Mouse (Mus musculus) layer of hippocampus, adult 18-20 months (tissue): ENCODE results near the gene Nt5e. TPM values are rescaled to one million over a fixed set of nuclear protein-coding genes. Genes with fewer than 3 reads are reported as not detected.
"Not testable (repeated sequence)": the region's sequence is repeated elsewhere in the genome, so short reads cannot be mapped to it uniquely, and the experiment has no call there.

Experiments used
- DNase-seq, 2 experiments: peaks; one replicate each; pipeline ENCODE4 v3.0.0; 2022; ENCODE audit warnings: low spot score in 2 of 2
- long read RNA-seq: library from polyadenylated mRNA; stranded (forward); transcript quantifications from one replicate; pipeline ENCODE4 v2.0.0, GENCODE M21; 2021
- total RNA-seq, 2 experiments: library from RNA; stranded (reverse); gene quantifications; 2 replicates each; pipeline ENCODE4 v1.2.3; 2021

The Nt5e gene
- total RNA-seq, result 1 to 10 TPM; 2.7 to 3.7 TPM
- long read RNA-seq, result 0 reads

DNA sequence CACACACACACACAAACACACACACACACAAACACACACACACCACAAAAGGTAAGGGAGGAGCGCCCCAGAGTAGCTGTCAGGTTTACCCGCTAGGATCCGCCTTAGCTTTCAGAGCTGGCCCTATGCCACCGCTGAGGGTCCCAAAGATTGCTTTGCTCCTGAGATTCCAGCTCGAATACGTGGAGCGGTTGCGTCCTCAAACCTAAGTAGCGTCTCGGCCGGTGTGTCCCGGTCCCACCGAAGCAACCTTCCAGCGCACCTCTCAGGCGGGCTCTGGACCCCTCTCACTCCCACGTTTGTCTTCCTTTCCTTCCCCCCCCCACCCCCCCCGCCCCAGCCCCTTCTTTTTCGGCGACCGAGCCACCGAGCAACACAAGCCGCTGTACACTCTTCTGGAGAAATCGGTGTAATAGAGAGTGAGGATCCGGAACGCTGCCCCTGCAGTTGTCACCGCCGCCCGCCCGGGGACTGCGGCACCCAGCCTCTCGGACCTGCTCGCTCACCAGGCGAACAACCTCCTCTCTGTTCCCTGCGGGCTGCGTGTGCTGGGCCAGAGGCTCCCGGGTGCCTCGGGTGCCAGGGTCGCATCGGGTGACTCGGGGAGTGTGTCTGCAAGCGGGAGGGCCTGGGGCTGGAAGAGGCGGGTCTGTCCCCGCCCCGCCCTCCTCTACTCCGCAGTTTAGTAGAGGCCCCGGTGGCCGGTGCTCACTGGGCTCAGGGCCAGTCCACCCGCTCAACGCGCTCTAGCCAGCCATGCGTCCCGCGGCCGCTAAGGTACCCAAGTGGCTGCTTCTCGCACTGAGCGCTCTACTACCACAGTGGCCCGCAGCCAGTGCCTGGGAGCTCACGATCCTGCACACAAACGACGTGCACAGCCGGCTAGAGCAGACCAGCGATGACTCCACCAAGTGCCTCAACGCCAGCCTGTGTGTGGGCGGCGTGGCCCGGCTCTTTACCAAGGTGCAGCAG, at the start of gene Nt5e:
Gene Nt5e (plus strand): TSS at position 268 of the 972 bp plus-strand sequence.
- DNase-seq, result peak; percentile 55 to 80

DNA sequence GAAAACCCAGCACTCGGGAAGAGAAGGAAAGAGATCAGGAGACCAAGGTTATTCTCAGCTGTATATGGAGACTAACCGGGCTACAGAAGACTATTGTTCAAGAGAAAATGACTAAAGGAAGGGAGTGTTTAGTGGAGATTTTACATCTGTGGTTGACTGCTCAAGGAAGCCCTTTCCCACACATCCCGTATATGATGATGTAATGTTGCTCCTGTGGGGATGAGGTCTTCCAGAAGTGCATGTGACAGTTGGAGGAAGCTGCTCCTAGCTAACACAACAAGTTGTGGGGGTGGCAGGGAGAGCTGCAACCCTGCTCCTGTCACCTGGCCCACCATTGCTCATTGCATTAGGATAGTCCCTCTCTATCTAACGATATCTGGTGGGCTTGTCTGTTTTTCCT, 49.4 kb upstream of the Nt5e start:
- no peak for DNase-seq

DNA sequence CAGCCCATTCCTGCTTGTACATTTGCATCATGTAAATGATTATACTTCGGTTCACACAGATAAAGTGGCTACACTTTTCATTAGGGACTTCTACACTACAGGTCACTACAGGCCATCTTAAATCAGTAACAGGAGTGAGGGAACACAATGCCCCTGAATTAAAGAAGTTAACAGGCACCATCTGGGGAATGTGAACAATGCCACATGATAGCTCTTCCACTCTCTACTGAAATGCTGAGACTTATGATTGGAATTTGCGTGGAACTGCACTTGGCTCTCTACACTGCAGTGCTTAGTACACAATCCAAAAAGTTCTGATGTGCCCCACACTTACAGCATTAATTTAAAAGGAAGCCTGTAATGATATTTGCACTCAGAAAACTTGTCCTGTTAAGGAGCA, 47.3 kb upstream of the Nt5e start:
- no peak for DNase-seq

DNA sequence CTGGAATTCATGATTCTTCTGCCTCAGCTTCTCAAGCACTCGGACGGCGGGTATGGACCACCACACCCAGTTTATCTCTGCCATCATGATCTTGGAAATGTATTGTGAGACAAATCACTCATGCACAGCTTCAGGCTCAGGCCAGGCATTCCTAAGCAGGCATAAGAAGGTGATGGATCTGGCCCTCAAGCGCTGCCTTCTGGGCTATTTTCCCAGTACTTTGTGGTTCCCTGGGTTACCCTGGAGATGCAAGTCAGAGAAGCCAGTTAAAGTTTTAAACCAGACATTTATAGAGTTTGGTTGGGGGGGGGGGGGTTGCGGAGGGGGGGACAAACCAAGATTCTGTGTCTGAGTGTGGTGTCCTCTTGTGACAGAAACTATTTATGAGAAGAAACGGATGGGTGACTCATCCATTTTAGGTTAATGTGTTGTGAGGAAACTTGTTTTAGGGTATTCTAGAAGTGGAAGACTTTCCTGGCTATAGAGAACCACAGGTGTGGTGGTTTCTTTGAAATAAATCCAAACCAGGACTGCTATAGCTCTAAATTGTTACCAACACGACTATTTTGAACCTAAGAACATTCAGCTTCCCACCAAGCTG, 37.3 kb upstream of the Nt5e start:
- no peak for DNase-seq

DNA sequence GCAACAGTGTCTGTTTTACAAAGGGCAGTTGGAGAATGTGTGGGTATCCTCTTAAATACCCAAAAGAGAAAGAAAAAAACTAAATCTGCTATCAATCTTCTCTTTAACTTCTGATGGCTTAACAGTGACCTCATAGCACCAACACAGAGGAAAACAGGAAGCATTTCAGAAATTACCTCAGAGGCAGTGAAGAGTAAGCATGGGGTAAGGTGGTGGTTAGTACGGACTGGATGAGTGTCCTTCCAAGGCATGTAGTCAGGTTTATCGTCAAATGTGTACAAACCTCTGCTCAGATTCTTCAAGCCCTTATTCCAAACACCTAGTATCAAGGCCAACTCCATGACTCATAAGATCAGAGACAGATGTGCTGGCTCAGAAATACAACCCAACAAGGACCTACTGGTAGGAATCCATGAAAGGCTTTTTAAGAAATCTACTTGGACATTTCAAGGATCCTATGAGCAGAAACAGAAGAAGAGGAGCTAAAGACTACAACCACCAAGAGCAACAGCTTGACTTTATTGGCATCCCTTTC, 34.1 kb upstream of the Nt5e start:
- no peak for DNase-seq

DNA sequence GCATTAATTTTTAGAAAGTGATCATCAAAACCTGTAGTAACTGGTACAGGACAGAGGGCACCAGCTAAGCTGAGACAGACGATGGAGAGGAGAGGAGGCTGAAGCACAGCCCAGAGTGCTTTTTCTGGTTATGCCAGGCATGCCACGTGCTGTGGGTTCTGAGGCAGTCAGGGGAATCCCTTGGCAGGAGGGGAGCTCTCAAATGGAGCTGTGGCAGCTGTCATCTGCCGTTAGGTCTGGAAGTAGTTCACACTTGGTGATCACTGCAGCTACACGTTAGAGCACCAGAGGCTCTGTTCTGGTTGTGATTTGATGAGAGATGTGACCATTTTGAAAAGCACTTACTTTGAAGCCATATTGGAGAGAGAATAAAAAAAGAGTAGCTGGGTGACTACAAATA, 31.2 kb upstream of the Nt5e start:
- peak; percentile 15 to 54 for DNase-seq

DNA sequence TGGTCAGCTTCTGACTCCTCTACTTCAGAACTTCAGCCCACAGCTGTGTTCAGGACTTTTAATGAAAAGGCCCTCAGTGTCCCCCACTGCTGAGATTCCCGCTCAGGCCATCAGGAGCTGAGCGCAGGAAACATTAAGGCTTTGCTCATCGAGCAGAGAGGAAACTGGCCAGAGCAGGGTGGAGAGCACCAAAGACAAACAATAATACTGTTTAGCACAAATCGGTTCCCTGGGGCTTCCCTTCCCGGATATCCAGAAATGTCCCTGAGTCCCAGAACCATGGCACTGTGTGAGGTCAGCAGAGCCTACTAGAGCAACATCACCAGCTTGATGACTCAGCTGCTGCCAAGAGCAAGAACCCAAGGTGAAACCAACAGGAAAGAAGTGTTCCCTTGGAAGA, 30.7 kb upstream of the Nt5e start:
- no peak for DNase-seq

DNA sequence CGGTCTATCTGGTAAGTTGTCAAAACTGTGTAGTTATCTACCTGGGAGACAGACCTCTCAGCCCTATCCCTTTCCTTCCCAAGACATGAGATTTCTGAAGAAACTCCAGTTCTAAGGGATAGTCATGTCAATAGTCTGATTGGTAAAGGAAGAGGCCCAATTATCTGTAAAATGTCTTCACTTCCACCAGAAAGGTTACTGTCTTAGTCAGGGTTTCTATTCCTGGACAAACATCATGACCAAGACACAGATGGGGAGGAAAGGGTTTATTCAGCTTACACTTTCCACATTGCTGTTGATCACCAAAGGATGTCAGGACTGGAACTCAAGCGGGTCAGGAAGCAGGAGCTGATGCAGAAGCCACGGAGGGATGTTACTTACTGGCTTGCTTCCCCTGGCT, 29.8 kb upstream of the Nt5e start:
- not testable (repeated sequence) for DNase-seq

DNA sequence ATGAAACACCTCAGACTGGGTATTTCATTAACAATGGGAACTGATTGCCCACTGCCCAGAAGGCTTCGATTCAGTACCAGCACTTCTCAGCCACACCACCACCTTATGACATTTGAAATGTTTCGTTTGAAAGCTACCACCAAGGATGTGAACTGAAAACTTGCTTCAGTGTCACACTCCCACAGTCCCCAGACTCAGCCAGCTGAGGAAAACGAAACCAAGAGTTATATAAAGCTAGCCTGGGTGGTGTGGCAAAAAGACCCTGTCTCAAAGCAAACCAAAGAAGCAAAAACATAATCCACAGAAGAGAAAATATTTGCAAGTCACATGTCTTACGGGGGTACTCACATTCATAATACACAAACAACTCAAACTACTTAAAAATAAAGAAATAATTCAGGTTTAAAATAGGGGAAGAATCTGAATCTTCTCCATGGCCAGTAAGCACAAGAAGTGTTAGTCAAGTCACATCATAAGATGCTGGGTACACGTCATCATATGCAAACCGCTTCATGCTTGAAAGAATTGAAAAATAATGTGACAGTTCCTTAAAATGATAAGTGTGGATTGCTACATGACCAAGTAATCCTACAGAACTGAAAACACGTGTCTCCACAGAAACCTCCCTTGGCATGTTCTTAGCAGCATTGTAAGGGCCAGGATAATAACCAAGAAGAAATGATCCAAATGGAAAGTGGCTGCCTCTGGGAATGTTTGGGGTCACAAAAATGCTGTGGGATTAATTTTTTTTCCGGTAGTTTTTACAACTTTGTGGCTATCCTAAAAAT, 28.9 kb upstream of the Nt5e start:
- no peak for DNase-seq

DNA sequence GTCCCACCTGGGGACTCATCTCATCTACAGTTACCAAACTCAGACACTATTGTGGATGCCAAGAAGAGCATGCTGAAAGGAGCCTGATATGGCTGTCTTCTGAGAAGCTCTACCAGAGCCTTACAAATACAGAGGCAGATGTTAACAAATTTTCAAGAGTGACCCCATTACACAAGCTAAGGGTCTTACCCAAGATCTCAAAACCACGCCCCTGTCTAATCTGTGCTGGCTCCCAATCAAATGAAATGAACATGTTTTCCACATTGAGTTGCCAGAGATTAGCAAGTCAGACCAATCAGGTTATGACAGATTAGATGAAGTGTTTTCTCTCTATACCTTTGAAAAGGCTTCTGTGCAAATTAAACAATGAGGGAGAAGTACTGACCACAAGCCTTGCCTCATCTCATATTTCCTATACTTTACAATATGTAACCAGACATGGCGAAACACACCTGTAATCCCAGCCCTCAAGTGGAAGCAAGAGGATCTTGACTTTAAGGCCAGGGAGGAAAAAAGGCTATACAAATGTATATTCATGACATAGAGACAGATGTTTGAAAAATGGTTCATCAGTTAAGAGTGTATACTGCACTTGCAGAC, 19.9 kb upstream of the Nt5e start:
- no peak for DNase-seq

DNA sequence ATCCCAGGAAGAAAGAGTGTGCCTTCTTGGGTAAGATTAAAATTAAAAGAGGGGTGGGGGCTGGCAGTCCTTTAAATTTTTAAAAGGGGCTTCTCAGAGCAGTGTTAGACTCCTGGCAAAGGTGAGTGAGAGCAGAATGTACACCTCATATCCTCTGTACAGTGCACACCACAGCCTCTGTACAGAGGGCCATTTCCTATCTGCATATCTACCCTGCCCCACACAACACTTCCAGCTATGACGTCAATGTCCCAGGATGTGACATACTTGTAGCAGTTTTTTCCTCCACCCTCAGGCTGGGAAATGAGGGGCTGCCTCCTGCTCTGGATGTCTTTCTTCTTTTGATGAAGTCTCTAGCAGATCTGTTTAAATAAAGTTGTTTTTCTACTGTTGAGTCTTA, 17.9 kb upstream of the Nt5e start:
- no peak for DNase-seq

DNA sequence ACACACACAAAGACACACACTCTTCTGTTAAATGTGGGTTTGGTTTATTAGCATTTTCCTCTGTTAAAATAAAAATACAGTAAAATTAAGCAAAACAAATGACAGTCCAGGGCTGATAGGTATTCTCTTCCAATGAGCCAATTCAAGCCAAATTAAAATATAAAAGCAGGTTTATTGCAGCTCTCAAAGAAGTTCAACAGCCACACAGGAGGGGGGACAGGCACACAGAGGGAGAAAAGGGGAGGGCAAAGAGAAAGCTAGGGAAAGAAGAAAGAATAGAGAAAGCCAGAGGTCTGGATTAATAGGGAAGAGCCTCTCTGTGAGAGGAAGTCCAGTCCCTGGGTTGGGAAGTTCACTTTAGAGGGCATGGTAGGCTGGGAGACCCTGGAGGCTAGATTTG, 7.8 kb upstream of the Nt5e start:
- DNase-seq, result no peak

DNA sequence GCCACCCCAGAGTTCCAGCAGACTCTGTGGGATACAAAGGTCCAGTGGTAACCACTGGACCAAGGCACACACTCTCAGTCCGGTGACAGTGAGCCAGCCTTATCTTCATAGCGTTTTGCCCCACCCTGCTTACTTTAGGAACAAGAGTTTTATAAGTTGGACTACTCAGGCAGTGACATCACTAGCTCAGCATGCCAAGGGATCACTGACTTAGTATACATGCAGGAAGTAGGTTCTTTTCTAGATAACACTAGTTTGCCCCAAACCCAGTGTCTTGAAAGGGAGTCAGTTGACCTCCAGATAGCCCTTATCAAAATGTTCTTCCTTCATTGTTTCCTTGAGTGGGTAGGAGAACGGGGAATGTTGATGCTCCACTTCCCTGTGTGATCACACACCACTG, 2.4 kb upstream of the Nt5e start:
- no peak for DNase-seq

DNA sequence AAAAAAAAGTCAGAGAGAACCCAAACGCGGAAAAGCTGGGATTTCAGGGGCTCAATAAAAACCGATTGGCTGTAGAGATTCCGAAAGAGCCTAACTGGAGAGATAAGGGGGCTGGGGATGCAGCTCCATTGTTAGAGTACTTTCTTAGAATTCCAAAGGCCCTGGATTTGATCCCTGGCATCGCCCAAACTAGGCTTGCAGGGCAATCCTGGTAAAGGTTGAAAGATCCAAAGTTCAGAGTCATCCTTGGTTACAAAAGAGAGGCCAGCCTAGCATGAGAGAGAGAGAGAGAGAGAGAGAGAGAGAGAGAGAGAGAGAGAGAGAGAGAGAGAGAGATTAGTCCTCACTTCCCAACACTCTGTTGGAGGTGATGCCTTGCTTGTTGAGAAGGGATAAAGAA, 1.7 kb downstream of the Nt5e start:
- no peak for DNase-seq

DNA sequence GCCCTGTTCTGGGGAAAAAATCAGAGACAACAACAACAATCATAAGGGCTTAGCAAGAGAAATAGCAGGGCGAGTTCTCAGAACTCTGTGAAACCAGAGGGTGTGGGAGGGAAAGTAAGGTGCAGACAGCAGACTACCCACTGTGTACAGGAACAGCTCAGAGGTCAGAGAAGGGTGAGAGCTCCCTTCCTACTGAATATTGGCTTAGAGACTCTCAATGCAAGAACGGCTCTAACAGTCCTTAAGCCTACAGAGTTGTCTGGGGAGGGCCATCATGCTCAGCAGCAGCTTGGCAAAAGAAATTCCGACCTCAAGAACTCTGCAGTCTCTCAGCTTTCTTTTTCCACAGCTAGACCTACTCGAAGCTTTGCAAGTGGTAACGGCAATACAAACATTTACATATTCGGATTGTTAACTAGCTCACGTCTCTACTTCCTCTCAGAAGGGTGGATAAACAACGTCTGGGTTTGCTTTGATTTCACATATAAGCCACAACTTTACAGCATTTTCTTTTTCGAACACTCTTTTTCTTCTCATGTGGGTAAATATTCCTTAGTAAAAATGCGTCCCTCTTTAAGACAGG, 2.3 kb downstream of the Nt5e start:
- no peak for DNase-seq

DNA sequence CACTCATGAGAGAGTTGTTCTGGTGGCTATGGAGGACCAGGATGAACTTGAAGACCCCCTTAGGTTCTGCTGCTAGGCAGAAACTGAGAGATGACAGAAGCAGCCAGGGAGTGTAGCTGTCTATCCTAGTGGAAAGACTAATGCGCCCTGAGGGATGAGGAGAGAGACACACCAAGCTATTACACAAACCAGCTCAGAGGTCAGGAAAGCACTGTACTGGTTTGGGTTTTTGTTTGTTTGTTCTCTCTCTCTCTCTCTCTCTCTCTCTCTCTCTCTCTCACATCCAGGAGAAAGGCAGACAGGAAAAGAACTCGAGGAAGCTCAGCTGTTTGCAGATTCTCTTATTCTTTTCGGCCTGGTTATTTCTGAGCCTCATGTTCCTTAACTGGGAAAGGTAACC, 3.3 kb downstream of the Nt5e start:
- DNase-seq, result no peak

DNA sequence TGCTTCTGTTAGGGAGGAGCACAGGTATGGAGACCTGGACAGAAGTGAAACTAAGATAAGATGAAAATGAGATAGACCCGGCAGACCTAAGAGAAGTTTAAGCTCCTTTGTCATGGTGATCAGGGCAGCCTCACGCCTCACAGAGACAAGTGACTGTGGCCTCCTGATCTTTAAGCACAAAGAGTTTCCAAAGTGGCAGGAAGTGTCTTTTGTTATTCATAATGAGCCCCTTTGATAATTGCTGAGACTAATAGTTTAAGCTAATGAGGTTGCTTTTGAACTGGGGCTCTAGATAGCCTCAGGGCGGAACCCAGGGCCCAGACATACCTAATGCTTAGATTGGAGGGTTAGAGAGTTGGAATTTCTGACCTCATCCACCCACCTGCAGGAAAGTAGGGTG, 5.5 kb downstream of the Nt5e start:
- DNase-seq, result no peak

DNA sequence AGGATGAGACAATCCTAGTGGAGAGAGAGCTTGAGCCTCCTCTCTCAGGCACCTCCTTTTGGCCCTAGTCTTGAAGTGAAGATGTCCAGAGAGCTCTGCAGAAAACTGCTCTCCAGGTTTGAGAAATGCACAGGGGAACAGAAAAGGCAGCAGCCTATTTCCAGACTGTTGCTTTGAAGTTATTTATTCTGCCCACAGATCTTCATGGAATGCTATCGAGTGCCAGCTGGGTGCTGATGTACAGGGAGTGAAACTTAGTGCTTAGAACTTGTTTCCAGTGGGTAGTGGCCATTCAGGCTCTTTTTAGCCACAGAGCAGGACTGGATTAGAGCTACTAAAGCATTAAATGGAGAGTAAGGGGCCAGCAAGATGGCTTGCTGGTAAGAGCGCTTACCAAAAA, 8.8 kb downstream of the Nt5e start:
- DNase-seq, result no peak

DNA sequence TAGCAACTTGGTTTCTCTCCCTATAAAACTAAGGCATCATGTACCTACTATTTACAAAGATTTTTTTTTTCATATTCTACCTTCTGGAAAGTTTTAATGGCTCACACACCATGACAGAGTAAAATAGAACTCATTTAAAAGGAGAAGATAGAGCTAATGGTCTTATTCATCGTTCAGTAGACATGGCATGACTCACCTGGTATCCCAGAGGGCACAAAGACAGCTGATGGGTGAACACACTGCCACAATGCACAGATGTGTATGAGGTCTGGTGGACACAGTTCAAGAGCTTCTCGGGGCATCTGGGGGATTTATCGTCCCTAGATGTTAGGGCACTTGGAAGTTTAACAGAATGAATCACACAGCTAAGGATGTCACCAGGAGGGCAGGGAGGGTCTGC, 13.8 kb downstream of the Nt5e start:
- no peak for DNase-seq

DNA sequence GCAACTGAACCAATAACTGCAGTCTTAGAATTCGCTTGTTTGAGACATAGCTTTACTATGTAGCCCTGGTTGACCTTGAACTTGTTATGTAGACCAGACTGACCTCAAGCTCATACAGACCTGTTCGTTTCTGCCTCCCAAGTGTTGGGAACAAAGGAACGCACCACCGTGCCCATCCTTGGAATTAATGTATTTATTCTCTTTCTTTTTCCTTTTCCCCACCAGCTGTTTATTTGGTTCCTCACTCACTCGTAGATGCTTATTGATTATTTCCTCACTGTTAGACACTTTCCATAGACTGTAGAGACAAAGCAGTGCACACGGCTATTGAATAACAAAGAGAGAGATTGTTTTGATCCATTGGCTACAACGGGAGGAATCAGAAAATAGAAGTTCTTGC, 15.2 kb downstream of the Nt5e start:
- no peak for DNase-seq

DNA sequence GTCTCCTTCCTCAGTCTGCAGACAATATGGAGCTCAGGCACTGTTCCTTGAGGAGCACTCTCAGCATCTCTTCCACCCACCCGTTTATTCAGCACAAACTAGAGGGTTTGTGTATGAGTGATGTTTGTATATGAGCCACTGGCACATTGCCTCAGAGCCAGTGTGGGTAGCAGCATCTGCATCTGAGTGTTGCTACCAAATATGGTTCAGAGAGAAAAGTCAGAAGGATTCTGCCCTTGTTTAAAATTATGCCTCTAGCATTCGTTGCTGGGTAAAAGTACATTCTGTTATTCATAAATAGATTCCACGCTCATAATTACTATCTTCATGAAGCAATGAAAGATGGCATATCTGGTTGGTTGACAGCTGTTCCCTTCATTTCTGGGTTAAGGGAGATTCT, 15.7 kb downstream of the Nt5e start:
- DNase-seq, result peak; percentile 18 to 55
